Mouse (Mus musculus) lung, postnatal 4 days (tissue): ENCODE results near the gene Gm8297.
"Not testable (repeated sequence)": the region's sequence is repeated elsewhere in the genome, so short reads cannot be mapped to it uniquely, and the experiment has no call there.

ENCODE experiments used
- DNase-seq, 2 experiments: peaks; one replicate each; pipeline ENCODE4 v3.0.0; 2021

The Gm8297 gene

DNA sequence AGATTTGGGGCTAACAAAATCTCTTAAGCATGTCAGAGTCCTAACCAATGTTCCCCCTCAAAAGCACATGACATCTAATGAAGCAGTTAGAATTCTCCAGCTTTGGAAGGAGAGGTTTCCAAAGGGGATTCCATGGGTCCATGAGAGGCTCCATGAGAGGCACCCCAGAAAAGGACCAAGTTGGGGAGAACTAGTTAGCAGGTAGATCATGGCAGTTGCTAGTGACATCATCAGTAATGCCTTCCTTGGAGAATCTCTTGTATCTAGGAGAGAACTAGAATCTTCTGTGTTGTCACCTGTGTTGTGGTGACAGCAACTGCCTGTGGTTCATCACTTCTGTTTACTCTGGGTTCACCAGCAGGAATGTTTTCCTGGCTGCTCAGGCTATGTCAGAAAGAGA lies at the start of gene Gm8297:
Gm8297 (plus strand) TSS at position 301 of the 400 bp plus-strand sequence.
- DNase-seq: not testable (repeated sequence)

DNA sequence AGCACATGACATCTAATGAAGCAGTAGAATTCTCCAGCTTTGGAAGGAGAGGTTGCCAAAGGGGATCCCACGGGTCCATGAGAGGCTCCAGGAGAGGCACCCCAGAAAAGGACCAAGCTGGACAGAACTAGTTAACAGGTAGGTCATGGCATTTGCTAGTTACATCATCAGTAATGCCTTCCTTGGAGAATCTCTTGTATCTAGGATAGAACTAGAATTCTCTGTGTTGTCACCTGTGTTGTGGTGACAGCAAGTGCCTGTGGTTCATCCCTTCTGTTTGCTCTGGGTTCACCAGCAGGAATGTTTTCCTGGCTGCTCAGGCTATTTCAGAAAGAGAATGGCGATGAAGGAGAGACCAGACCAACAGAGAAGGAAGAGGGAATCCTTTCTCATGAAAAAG lies 31.9 kb downstream of the Gm8297 start, which contains the start of gene Gm3298:
Gm3298 (plus strand) TSS at position 301 of the 400 bp plus-strand sequence.
- DNase-seq: not testable (repeated sequence)
